8 mouse cellular contexts compared by ENCODE assay signal in genomic region chr1:59484314-59484713, GRCm38 (mm10). TPM values are rescaled to one million over a fixed set of nuclear protein-coding genes. Genes with fewer than 3 reads are reported as not detected.
A peak's percentile ranks its signal among the peaks of the same experiment; 100 is the strongest.
DNase-seq lines count a peak whose midpoint lies in the region; ATAC-seq and TF ChIP-seq lines count a peak whose summit lies in the region.

No protein-coding gene starts in this region.

- H3K4me2 ChIP-seq in kidney, postnatal 0 days (ENCODE audit: low read length) = peak overlapping the region; percentile 96
- H3K4me2 ChIP-seq in embryonic facial prominence, embryonic 13.5 days = peak overlapping the region; percentile 99
- peak overlapping the region; percentile 94 for H3K4me2 ChIP-seq in intestine, embryonic 15.5 days (replicated peaks)
- H3K4me2 ChIP-seq in neural tube, embryonic 11.5 days (ENCODE audit: low read depth) = peak overlapping the region; percentile 93

- H3K4me3 ChIP-seq in kidney, postnatal 0 days (replicated peaks; ENCODE audit: low read depth, low read length) = peak overlapping the region; percentile 70
- H3K4me3 ChIP-seq in embryonic facial prominence, embryonic 13.5 days = peak overlapping the region; percentile 93
- peak overlapping the region; percentile 80 for H3K4me3 ChIP-seq in intestine, embryonic 15.5 days (replicated peaks)
- peak overlapping the region; percentile 80 for H3K4me3 ChIP-seq in neural tube, embryonic 11.5 days (ENCODE audit: low read depth, low read length)

- WGBS in kidney, postnatal 0 days = 10% methylated on average over 21 of the region's 21 CpGs
- WGBS in embryonic facial prominence, embryonic 13.5 days = 3% methylated on average over 21 of the region's 21 CpGs
- 8% methylated on average over 21 of the region's 21 CpGs for WGBS in intestine, embryonic 15.5 days
- 5% methylated on average over 21 of the region's 21 CpGs for WGBS in neural tube, embryonic 11.5 days

- H3K36me3 ChIP-seq in kidney, postnatal 0 days (ENCODE audit: insufficient read depth, low read length) = no peaks in the 10 kb centered on the region
- peaks cover 7% of the 10 kb centered on the region for H3K36me3 ChIP-seq in embryonic facial prominence, embryonic 13.5 days
- H3K36me3 ChIP-seq in intestine, embryonic 15.5 days = no peaks in the 10 kb centered on the region
- H3K36me3 ChIP-seq in neural tube, embryonic 11.5 days (ENCODE audit: control insufficient read depth, insufficient read depth, low read length) = no peaks in the 10 kb centered on the region

- no peak for ATAC-seq in kidney, postnatal 0 days (replicated peaks; ENCODE audit: low FRiP score, low read depth)
- ATAC-seq in embryonic facial prominence, embryonic 13.5 days (ENCODE audit: insufficient number of reproducible peaks, insufficient read depth, low FRiP score, low TSS enrichment, low read depth) = no peak
- ATAC-seq in intestine, embryonic 15.5 days = no peak
- no peak for ATAC-seq in neural tube, embryonic 11.5 days (ENCODE audit: insufficient read depth, low FRiP score, low TSS enrichment)

- TF ChIP-seq CTCF in kidney, postnatal 0 days (IDR thresholded peaks at IDR 0.05; ENCODE audit: low read depth) = no peak

- no peak for DNase-seq in kidney, postnatal 0 days (ENCODE audit: low spot score)
- DNase-seq in kidney, postnatal 4 days = no peak
- no peak for DNase-seq in neural tube, embryonic 11.5 days (ENCODE audit: low spot score)
- no peak for DNase-seq in adrenal gland, postnatal 36 days
- DNase-seq in frontal cortex, adult 2 months (ENCODE audit: extremely low spot score in 1 of 2, low spot score in 1 of 2) = no peak
- DNase-seq in left cerebral cortex, adult 11 months (ENCODE audit: low spot score) = no peak

- H3K9ac ChIP-seq in kidney, postnatal 0 days (ENCODE audit: low read depth, low read length) = peak overlapping the region; percentile 79
- peak overlapping the region; percentile 95 for H3K9ac ChIP-seq in embryonic facial prominence, embryonic 13.5 days
- H3K9ac ChIP-seq in intestine, embryonic 15.5 days = peak overlapping the region; percentile 87
- H3K9ac ChIP-seq in neural tube, embryonic 11.5 days (ENCODE audit: low read length) = peak overlapping the region; percentile 77

- H3K9me3 ChIP-seq in kidney, postnatal 0 days (replicated peaks; ENCODE audit: low read length) = no peaks in the 10 kb centered on the region
- H3K9me3 ChIP-seq in embryonic facial prominence, embryonic 13.5 days = no peaks in the 10 kb centered on the region
- H3K9me3 ChIP-seq in intestine, embryonic 15.5 days = no peaks in the 10 kb centered on the region
- H3K9me3 ChIP-seq in neural tube, embryonic 11.5 days (ENCODE audit: control insufficient read depth, low read length) = no peaks in the 10 kb centered on the region

- peak overlapping the region; percentile 67; the same call in 1 of the 2 replicates for H3K27ac ChIP-seq in kidney, postnatal 0 days
- peak overlapping the region; percentile 99 for H3K27ac ChIP-seq in embryonic facial prominence, embryonic 13.5 days
- H3K27ac ChIP-seq in intestine, embryonic 15.5 days = peak overlapping the region; percentile 5; the same call in 1 of the 2 replicates
- H3K27ac ChIP-seq in neural tube, embryonic 11.5 days (ENCODE audit: low read depth, low read length) = peak overlapping the region; percentile 80

- peaks cover 12% of the 10 kb centered on the region for H3K4me1 ChIP-seq in kidney, postnatal 0 days (replicated peaks; ENCODE audit: insufficient read depth, low read length)
- peaks cover 70% of the 10 kb centered on the region for H3K4me1 ChIP-seq in embryonic facial prominence, embryonic 13.5 days
- H3K4me1 ChIP-seq in intestine, embryonic 15.5 days (replicated peaks) = peaks cover 53% of the 10 kb centered on the region
- peaks cover 24% of the 10 kb centered on the region for H3K4me1 ChIP-seq in neural tube, embryonic 11.5 days (ENCODE audit: control insufficient read depth, insufficient read depth, low read length)

- no peaks in the 10 kb centered on the region for H3K27me3 ChIP-seq in kidney, postnatal 0 days (ENCODE audit: insufficient read depth, low read length)
- no peaks in the 10 kb centered on the region for H3K27me3 ChIP-seq in embryonic facial prominence, embryonic 13.5 days
- no peaks in the 10 kb centered on the region for H3K27me3 ChIP-seq in intestine, embryonic 15.5 days (replicated peaks)
- no peaks in the 10 kb centered on the region for H3K27me3 ChIP-seq in neural tube, embryonic 11.5 days (ENCODE audit: control insufficient read depth, insufficient read depth, low read length)

RNA-seq across cellular contexts. Expression of gene Fzd7, which starts 2.1 kb away (rescaled TPM):
- 15.2 and 17.9 TPM in 2 replicates for polyA plus RNA-seq in kidney, postnatal 0 days (2015; fragmentation: Nextera tagmentation; extraction: Ambion mirVana)
- 13.4 and 13.7 TPM in 2 replicates for polyA plus RNA-seq in embryonic facial prominence, embryonic 13.5 days (2015; fragmentation: Nextera tagmentation; extraction: Ambion mirVana)
- 6.3 and 7.5 TPM in 2 replicates for polyA plus RNA-seq in intestine, embryonic 15.5 days (2015; fragmentation: Nextera tagmentation; extraction: Ambion mirVana)
- polyA plus RNA-seq in neural tube, embryonic 11.5 days (2014; fragmentation: Nextera tagmentation; extraction: Ambion mirVana) = 16.9 and 17.6 TPM in 2 replicates
- total RNA-seq in adrenal gland, postnatal 36 days (2021) = 10 to 100 TPM; 11.2 to 17.7 TPM
- polyA plus RNA-seq in frontal cortex, adult 2 months (2012; rRNA removed) = 3.6 and 4.8 TPM in 2 replicates

RNA-seq across cellular contexts. Expression of gene Gm973, which starts 31.8 kb away (rescaled TPM):
- polyA plus RNA-seq in kidney, postnatal 0 days (2015; fragmentation: Nextera tagmentation; extraction: Ambion mirVana) = 1.6 and 2.5 TPM in 2 replicates
- 2.7 and 2.8 TPM in 2 replicates for polyA plus RNA-seq in embryonic facial prominence, embryonic 13.5 days (2015; fragmentation: Nextera tagmentation; extraction: Ambion mirVana)
- 0.43 and 0.76 TPM in 2 replicates for polyA plus RNA-seq in intestine, embryonic 15.5 days (2015; fragmentation: Nextera tagmentation; extraction: Ambion mirVana)
- polyA plus RNA-seq in neural tube, embryonic 11.5 days (2014; fragmentation: Nextera tagmentation; extraction: Ambion mirVana) = 4.0 and 4.4 TPM in 2 replicates
- 10 to 100 TPM in 1 of 2 experiments, under 1 TPM in 1; 0.86 to 23.1 TPM for total RNA-seq in adrenal gland, postnatal 36 days (2021)
- 7.8 and 9.2 TPM in 2 replicates for polyA plus RNA-seq in frontal cortex, adult 2 months (2012; rRNA removed)

Comparison
In these comparisons a context has a peak if more than half of its experiments do, and no peak if none do; other contexts are left out.
1. H3K27ac ChIP-seq: peak in every context shown above with its lines; median percentile 99 in embryonic facial prominence, embryonic 13.5 days; 80 in neural tube, embryonic 11.5 days; 67 in kidney, postnatal 0 days; 5 in intestine, embryonic 15.5 days.